Mouse (Mus musculus) cerebellum, postnatal 10 days (tissue): ENCODE measurements around the gene Klhl33.
"Not testable (repeated sequence)": the region's sequence is repeated elsewhere in the genome, so short reads cannot be mapped to it uniquely, and the experiment has no call there.

Experiments used
- DNase-seq, 2 experiments: peaks; one replicate each; pipeline ENCODE4 v3.0.0; 2021; ENCODE audit warnings: mixed read lengths in 2 of 2

Gene Klhl33

DNA sequence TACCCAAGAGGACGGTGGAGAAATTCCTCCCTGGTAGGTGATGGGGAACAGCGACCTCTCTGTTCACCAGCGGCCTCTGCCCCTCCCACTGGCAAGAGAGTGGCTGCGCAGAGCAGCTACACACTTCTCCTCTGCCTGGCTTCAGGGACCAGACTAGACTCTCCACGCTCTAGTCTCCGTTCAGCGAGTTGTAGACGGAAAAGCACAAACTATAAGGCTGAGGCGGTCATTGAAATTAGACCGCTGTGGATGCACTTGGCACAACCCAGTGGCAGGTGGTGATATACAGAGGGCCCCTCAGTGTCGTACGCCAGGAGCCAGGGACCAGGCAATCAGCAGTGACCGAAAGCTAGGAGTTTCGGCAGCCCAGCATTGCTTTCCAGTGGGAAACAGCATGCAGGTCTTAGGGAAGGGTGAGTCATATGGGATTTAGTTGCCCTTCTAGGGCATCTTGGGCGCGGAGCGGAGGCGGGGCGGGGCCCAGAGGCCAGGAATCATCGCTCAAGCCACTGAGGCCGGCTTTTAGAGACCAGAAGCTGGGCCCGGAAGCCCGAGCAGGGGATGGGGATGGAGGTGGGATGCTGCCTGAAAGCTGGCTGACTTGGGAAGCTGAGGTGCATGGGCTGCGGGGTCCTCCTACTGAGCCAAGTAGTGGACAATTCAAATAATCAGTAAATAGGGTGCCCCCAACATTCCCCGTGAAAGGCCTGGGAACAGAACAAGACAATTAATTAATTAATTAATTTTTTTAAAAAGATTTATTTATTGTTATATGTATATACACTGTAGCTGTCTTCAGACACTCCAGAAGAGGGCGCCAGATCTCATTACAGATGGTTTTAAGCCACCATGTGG is 6.9 kb upstream of the Klhl33 start:
- peak; percentile 77 for DNase-seq

DNA sequence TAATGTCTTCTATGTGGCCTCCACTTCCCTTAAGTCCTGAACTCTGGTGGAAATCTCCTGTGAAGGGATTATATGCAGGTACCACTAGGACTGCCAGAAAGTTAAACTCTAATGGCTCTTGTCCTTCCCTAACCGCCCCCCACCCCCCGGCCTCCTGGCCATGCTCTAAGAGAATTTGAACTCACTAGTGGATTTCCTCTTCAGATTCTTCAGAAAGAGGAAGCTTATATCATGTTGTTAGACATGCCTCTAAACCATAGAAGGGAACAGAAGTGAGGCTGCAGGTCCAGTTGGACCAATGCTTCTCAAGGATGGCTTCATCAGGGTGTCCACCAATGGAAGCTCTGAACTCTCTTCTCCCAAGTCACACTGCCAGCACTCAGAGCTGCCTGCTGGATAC is 685 bp upstream of the Klhl33 start:
- not testable (repeated sequence) for DNase-seq

DNA sequence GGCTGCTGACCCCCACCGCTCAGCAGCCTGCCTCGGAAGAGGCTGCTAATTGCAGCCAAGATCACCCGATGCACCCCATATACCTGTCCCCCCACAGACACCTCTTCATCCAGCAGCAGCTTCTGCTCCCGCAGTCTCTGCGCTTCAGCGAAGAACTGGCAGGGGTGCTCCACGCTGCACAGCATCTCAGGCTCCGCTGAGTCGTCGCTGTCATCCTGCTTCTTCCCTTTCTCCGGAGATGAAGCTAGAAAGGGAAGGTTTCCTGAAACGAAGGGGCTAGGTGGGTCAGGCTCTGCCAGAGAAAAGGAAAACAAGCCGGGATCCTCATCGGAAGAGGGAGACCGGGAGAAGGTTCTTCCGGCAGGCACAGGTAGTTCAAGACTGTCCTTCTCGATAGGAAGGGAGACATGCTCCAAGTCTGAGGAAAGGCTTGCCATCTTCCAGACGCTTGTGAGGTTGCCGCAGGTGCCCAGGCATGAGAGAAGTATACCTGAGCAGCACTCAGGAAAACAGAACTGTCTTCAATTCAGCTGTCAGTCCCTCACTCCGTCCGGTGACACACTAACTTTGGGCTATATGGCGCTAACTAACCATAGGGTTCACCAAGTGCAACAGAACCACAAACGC is 447 bp downstream of the Klhl33 start:
- peak; percentile 56 to 69 for DNase-seq

DNA sequence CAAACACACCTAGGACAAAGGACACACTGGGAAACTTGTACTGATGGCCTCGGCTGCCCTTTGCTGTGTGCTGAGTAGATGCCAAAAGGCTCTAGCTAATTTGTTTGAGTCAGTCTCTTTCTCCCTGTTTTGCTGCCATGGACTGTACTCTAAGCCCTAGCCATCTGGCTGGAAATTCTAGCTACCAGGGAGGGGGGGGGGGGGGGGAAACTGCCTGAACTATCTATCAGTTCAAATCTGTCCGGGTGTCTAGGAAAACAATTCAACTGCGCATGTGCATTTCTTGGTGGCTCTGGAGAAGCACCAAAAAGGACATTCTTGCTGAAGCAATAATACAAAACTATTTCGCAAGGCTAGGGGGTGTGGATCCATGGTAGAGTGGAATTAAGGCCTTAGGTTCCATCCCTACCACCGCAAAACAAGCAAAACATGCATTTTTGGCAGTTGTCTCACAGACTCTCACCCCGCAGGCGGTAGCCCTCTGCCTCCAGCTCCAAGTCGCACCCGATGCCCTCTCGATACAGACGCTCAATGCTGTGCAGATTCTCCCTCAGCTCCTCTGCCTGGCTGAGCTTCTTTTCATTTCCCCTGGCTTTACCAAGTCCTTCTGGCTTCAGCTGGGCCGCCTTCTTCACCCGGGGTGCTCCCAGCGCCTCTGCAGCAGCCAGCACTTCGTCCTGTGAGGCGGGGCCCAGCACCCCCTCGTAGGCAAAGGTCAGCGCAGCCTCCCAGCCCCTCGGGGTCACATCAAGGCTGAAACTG is 1.1 kb downstream of the Klhl33 start:
- DNase-seq = peak; percentile 65 to 70

DNA sequence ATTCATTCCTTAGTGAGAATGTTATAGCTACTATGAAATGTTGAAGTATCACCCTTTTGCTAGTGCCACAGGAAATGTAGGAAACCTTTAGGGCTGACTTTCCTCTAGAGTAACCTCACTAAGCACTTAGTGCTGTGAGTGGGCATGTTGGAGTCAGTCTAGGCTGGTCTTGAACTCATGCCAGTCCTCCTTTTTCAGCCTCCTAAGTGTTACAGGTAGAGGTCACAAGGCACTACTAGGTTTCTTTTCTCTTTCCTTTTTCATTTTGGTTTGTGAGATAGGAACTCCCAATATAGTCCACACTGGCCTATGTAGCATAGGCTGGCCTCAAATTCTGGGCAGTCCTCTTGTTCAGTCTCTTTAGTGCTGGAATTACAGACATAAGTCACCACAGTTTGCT is 1.9 kb downstream of the Klhl33 start:
- DNase-seq = peak in 1 of 2 experiments; percentile 42

DNA sequence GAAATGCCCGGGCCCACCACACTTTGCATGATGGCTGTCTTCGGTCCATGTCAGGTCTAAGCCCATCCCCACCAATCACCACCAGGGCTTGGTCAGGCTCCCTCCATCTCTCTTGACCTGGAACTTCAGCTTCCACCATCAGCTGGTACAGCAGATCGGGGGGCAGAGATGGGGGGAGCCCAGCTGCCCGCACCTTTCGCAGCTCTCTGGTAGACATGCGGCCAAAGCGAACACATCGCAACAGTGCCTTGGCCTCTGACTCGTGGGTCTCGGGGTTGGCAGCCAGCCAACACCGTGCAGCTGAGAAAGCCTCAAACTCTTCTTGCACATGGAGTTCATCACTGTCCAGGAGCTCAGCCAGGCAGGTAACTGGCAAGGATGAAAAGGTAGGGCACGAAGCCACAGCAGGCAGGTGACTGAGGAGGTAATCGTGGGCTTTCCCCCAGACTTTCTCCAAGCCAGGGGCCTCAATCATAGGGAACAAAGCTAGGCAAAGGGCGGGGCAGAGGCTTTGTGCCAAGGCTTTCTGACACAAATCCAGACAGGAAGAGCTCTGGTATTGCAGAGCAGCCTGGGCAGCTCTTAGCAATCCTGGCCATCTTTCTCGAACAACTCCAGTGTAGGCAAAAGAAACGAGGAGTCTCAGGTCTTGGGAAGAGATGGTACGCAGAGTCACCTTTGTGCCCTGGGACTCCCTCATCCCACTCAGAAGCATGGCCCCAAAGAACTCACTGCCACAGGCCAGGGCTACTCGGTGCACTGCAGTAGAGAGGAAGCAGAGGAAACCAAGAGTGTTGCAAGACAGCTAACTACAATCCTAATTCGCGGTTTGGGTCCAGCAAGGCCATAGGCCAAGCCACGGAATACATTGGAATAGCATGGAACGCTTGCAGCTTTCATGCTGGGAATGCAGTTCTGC is 4.5 kb downstream of the Klhl33 start:
- DNase-seq = peak; percentile 53 to 58

DNA sequence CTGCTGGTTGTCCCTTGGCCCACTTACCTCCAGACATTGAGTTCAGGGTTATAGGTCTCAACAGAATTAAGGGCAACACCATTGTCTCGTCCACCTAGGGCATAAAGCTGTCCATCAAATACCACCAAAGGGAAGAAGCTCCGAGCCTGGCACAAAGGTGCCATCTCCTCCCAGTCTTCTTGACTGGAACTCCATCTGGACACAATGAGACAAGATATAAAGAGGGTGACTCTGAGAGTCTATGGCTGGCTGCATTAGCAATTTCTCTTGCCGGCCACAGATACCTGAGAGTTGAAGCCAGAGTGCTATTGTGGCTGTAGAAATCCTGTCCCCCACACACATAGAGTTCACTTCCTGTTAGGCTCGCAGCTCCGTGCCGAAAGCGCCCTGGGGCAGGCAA is 5.2 kb downstream of the Klhl33 start:
- DNase-seq = no peak

DNA sequence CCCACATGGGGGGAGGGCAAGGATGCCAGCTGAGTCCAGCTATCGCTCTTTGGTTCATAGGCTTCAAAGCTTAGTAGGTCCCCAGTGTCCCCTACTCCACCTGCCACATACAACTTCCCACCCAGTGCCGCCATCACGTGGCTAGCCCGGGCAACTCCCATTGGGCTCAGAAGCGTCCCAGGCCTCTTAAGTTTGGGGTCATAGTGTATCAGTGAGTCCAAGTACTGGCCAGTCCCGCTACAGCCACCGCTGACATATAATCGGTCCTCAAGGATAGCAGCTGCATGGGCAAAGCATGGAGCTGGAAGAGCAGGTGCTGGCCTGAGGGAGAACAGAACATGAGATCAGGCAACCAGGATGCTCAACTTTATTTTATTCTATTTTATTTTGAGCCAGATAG is 5.7 kb downstream of the Klhl33 start:
- DNase-seq = no peak

DNA sequence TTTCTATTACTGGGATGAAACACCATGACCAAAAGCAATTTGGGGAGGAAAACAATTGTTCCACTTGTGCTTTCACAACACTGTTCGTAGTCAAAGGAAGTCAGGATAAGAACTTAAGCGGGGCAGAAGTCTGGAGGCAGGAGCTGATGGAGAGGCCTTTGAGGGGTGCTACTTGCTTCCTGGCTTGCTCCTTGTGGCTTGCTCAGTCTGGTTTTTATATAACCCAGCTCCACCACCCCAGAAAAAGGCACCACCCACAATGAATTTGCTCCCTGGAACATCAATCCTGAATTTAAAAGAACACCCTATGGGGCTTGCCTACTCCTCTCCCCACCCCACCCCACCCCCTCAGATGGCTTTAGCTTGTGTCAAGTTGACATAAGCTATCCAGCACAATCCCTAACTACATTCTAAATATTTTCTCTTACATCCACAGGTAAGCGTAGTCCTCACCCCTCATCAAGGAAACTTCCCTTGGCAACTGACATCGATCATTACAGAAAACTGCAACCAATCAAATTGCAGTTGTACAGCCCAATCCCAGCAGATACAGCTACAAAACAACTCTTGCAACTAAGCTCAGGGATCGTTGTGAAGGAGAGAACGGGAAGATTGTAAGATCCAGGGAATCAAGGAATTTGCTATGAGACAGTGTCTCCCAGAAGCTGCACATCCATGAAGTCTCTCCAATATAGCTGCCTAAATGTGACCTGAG is 20.9 kb downstream of the Klhl33 start:
- no peak for DNase-seq

DNA sequence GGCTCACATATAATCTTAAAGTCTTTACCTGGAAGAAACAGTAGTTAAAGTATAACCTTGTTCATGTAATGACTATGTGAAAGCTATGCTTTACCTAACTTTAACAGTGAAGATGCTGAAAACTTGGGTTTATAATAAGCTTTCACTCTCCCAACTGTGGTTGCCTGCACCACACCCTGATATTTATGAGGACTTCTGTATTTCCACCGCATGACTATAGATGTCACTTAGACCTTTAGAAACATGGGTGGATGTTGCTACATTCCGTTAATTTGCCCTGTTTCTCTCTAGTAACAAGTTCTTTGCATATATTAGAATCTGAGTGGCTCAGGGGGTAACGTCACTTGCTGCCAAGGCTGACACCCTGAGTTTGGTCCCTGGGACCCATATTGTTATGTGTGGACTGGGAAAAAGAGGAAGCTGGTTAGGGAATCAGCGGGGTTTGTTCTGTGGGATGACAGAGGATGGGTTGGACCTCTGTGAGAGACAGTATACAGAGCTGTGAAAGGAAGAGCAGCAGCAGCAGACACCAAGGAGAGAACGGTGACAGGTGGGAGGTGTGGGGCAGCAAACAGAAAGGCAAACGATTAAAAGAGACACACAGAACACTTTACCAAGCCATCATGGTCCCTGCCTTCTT is 21.6 kb downstream of the Klhl33 start:
- DNase-seq = no peak

DNA sequence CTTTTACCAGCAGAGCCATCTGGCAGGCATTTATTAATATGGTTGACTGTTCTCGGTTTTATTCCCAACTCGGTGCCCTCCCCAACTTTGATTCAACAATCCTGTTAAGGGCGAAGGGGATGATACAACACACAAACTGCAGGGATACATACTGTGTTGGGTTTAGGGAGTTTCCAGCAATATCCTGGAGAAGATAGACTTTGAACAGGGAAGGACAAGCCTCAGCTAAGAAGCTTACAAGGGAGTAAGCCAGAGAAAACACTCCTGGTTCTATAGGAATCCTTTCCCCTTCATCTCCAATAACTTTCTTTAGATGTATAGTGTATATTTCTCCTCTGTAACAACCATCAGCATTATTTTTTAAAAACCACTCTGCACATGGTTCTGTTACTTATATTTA is 22.1 kb downstream of the Klhl33 start:
- DNase-seq = no peak

DNA sequence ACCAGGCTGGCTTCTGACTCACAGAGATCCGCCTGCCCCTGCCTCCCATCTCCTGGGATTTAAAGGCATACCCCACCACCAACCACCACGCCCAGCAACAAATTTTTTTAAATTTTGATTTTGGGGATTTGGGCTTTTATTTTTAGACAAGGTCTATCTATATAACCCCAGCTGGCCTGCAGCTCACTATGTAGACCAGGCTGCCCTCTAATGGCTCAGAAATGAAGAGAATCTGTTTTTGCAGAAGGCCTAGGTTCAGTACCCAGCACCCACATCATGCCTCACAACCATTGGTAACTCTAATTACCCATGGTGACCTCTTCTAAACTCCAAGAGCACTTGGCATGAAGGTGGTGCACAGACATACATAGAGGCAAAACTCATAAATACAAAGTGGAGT is 26.0 kb downstream of the Klhl33 start:
- DNase-seq = no peak

DNA sequence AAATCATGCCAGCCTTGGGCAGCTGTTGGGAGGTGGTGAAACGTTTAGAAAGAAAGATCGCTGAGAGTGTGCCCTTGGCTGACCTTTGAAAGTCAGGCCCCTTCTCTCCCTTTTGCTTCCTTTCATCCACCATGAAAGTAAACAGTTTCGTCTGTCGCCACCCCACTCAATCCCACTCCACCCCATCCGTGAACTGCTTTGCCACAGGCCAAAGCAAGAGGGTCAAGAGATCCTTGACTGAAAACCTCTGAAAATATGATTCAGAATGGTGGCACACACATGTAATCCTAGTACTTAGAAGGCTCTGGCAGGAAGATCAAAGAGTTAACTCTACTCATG is 26.5 kb downstream of the Klhl33 start:
- DNase-seq = no peak

DNA sequence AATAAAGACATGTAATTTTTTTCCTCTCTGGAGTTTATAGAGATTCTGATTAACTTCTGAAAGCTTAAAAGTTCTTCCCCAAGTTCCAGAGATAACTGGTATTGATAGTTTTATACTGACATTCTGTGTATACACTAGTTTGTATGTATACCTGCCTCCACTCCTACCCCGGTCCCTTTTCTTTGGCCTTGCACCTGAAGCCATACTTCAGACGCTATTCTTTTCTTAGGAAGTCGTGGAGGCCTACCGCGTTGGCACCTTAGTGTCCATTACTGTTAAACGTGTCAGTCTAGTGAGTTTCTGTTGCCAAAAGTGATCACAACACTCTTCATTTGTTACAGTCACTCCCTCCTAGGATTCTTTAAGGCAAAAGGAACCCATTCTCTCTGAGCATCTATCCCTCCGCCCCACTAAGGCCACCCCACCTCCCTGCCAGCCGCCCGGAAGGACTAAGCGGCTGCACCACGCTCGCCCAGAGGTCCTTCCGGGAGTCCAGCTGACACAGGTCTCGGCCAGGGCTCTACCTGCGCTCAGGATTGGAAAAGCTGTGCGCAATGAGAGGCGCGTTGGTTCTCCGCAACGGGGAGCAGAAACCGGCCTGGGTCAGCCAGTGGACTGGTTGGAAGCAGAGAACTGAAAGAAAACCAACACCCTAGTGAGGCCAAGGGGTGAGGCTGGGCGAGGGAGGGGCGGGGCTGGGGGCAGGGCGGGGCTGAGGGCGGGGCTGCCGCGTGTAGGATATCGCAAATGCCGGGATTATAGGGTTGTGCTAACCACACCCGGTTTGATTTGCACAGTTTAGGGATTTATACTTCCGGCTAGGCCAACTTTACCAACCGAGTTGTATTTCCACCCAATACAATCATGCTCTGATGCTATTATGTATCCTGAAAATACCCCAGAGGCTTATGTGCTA is 27.2 kb downstream of the Klhl33 start, which contains the start of gene Tep1:
Gene Tep1 (minus strand): TSS at position 672 of the 916 bp plus-strand sequence.
- peak; percentile 83 to 85 for DNase-seq

DNA sequence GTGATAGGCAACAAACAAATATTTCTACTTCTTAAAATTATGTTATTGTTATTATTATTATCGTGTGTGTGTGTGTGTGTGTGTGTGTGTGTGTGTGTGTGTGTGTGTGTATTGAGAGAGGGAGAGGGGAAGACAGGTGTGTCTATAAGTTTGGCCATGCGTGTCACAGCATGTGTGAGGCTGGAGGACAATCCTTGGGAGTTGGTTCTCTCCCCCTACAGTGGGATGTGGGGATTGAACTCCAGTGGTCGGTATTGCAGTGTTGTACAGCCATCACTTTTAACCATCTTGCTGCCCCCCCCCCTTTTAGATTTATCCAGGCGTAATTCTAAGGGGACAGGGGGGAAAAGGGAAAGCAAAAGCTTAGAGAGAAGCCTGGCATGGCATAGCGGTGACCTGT is 28.7 kb downstream of the Klhl33 start:
- no peak for DNase-seq

DNA sequence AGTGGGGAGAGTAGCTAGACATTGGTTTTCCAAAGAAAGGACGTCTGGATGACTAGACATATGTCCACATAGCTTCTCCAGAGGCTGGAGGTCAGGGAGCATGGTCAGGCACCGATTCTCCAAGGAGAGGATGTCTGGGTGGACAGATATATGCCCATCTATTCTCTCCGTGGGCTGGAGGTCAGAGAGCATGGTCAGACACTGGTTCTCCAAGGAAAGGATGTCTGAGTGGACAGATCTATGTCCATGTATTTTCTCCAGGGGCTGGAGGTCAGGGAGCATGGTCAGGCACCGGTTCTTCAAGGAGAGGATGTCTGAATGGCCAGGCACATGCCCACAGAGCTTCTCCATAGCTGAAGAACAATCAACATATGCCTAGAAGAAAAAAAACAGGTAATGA is 29.1 kb downstream of the Klhl33 start:
- no peak for DNase-seq

DNA sequence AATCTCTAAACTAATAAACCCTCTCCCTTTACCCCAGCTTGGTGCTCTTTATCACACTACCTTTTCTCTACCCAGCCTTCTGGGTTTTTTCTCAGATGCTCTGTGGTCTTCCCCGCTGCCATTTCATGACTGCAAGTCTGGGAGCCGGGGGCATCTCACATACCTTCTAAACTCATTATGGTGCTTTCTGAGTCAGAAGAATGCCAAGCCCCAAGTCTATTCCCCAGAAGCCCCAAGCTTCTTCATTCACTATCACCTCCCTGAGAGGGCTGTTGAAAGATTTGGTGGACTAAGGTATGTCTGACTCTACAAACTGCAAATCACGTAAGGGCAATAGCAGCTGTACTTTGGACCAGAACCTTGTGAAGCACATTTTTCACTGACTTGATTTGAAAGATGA is 30.3 kb downstream of the Klhl33 start:
- DNase-seq = no peak

DNA sequence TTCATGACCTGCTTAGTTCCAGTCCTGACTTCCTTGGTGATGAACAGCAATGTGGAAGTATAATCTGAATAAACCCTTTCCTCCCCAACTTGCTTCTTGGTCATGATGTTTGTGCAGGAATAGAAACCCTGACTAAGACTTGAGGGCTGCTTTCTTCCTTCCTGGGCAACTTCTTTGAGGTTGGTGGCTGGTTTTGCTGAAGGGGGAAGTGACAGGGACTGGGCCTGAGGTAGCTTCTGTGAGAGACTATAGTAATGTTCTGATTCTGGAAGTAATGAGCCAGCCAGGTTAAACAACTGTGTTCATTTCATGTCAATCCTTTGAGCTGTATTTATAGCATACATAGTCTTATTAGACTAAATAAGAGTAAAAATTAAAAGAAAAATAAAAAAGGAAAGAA is 32.3 kb downstream of the Klhl33 start:
- not testable (repeated sequence) for DNase-seq

DNA sequence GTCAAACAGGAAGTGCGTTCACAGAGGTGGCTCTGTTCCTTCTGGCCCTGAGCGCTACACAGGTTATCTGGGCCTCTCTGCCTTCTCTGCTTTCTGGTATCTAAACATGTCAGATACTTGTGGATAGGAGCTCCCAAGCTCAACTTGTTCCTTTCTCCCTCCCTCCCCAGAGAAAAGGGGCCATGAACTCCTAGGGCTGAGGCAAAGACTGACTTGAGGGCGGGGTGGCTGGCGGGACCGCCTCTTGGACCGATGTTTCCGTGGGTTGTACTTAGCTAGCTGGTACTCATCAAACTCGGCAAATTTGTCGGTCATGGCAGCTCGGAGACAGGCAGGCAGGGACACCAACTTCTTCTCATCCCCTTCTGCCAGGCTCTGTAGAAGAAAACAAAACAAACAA is 34.7 kb downstream of the Klhl33 start:
- no peak for DNase-seq

DNA sequence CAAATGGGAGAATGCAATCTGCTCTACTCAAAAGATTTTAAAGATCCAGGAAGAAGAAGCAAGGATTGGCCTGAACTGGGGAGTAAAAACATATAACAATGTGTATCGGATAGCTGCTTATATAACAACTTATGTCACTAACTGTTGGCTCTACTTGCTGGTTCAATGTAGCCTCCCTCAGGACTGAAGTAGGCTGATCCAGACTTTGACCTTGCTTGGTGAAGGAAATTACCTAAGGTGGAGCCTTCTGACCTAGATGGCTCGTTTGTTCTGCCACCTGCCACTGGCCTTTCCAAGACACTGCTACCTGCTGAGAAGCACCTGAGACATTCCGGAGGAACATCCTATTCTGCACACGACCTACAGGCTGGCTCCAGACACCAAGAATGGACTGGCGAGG is 41.5 kb downstream of the Klhl33 start:
- DNase-seq = no peak
